35 mouse cellular contexts compared by ENCODE assay signal in the genomic region with DNA sequence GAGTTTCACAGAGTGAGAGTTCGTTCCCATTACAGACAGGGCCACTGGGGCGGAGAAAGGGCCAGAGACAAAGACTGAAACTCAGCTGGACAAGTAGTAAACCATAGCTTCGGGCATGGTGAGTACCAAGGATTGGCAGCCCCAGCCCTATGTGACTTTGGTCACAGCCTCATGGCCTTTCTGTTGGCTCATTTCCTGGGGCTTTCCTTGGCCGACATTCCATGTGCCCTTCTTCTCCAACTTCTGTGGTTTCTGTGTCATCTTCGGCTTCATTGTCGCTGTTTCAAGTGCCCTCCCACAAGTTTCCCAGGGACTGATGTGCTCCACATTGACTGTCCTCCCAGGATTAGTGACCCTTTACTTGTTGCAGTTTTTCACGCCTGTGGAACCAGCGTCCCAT. TPM values are rescaled to one million over a fixed set of nuclear protein-coding genes. Genes with fewer than 3 reads are reported as not detected.
DNase-seq lines count a peak whose midpoint lies in the region; ATAC-seq and TF ChIP-seq lines count a peak whose summit lies in the region.
"Had no signal": no experiment of that assay in that cellular context is flagged by ENCODE, and none has a peak within 500 bp of the region (broad histone marks: within the 10 kb centered on the region; RNA-seq: fewer than 3 reads in every experiment).

No protein-coding gene starts in this region.

- no peak for TF ChIP-seq CTCF in gastrocnemius, adult 2 months (IDR thresholded peaks at IDR 0.05)
- TF ChIP-seq CTCF in spleen, adult 2 months (IDR thresholded peaks at IDR 0.05; ENCODE audit: extremely low read depth, insufficient read depth, insufficient read length, insufficient replicate concordance) = no peak

- H3K27me3 ChIP-seq in spleen, adult 2 months (ENCODE audit: control insufficient read depth, insufficient read depth, low read length) = no peaks in the 10 kb centered on the region
- H3K27me3 ChIP-seq in myocyte (ENCODE audit: control insufficient read depth, insufficient read depth, insufficient read length) = no peaks in the 10 kb centered on the region
- no peaks in the 10 kb centered on the region for H3K27me3 ChIP-seq in liver, embryonic 11.5 days (replicated peaks; ENCODE audit: control insufficient read depth, insufficient read depth, low read length)
- H3K27me3 ChIP-seq: CH12.LX; forebrain, embryonic 13.5 days; hindbrain, embryonic 15.5 days; liver, embryonic 15.5 days; lung, embryonic 15.5 days; neural tube, embryonic 13.5 days had no signal

- 0 out of 2 replicates have a peak, but pooled peaks cover 3% of the 10 kb centered on the region for H3K36me3 ChIP-seq in spleen, adult 2 months (ENCODE audit: control insufficient read depth, insufficient read depth, low read length)
- no peaks in the 10 kb centered on the region for H3K36me3 ChIP-seq in myocyte (ENCODE audit: control insufficient read depth, insufficient read depth)
- peaks cover 4% of the 10 kb centered on the region; the same call in 1 of the 2 replicates for H3K36me3 ChIP-seq in liver, embryonic 11.5 days (ENCODE audit: control insufficient read depth, insufficient read depth, low read length)
- H3K36me3 ChIP-seq: hindbrain, embryonic 15.5 days; lung, embryonic 15.5 days; neural tube, embryonic 13.5 days had no signal

- DNase-seq in gastrocnemius, adult 2 months = peak; percentile 50
- no peak for DNase-seq in gastrocnemius, postnatal 14 days
- no peak for DNase-seq in spleen, adult 2 months (ENCODE audit: low read depth in 1 of 2, low spot score in 2 of 2)
- no peak for DNase-seq in spleen, postnatal 36 days (ENCODE audit: low spot score in 2 of 2)
- peak; percentile 73 for DNase-seq in adrenal gland, adult 8-10 months
- DNase-seq in thymus, postnatal 25 days = no peak
- no peak for DNase-seq in liver, embryonic 11.5 days (ENCODE audit: low spot score)
- DNase-seq: B cell, adult 2 months; cerebellum, adult 8-10 months; cerebellum, postnatal 25 days; heart, postnatal 14 days; kidney, adult 11 months; kidney, postnatal 4 days; liver; lung, postnatal 36 days; right cerebral cortex, postnatal 14 days; thymus, adult 18-20 months; thymus, postnatal 36 days had no signal

- peak overlapping the region; percentile 40 for H3K4me2 ChIP-seq in myocyte (ENCODE audit: low read depth)
- no peak overlapping the region for H3K4me2 ChIP-seq in liver, embryonic 11.5 days
- H3K4me2 ChIP-seq: forebrain, embryonic 13.5 days; hindbrain, embryonic 15.5 days; liver, embryonic 15.5 days; lung, embryonic 15.5 days; midbrain, embryonic 11.5 days; neural tube, embryonic 13.5 days had no signal

- no peak overlapping the region for H3K9ac ChIP-seq in liver, embryonic 11.5 days (ENCODE audit: low read depth, low read length)
- H3K9ac ChIP-seq: forebrain, embryonic 13.5 days; hindbrain, embryonic 15.5 days; liver, embryonic 15.5 days; lung, embryonic 15.5 days; neural tube, embryonic 13.5 days had no signal

- no peaks in the 10 kb centered on the region for H3K9me3 ChIP-seq in liver, embryonic 11.5 days (ENCODE audit: control insufficient read depth, low read length)
- H3K9me3 ChIP-seq: forebrain, embryonic 13.5 days; hindbrain, embryonic 10.5 days; hindbrain, embryonic 15.5 days; liver, embryonic 15.5 days; lung, embryonic 15.5 days; neural tube, embryonic 13.5 days had no signal

- TF ChIP-seq POLR2A in spleen, adult 2 months (IDR thresholded peaks at IDR 0.05; ENCODE audit: low read depth, low read length) = no peak
- no peak for TF ChIP-seq POLR2A in myocyte (IDR thresholded peaks at IDR 0.05; ENCODE audit: insufficient read length, low read depth)

- H3K4me1 ChIP-seq in spleen, adult 2 months (ENCODE audit: control insufficient read depth, insufficient read depth, insufficient read length) = no peaks in the 10 kb centered on the region
- no peaks in the 10 kb centered on the region for H3K4me1 ChIP-seq in liver, embryonic 11.5 days (replicated peaks; ENCODE audit: control insufficient read depth, insufficient read depth, low read length)
- H3K4me1 ChIP-seq: liver, embryonic 15.5 days; lung, embryonic 15.5 days had no signal

- H3K4me3 ChIP-seq in gastrocnemius, adult 2 months = peak overlapping the region; percentile 15
- no peak overlapping the region for H3K4me3 ChIP-seq in spleen, adult 2 months (ENCODE audit: extremely low read depth, insufficient read depth, insufficient read length)
- no peak overlapping the region for H3K4me3 ChIP-seq in myocyte
- no peak overlapping the region for H3K4me3 ChIP-seq in liver, embryonic 11.5 days (ENCODE audit: low read depth, low read length)
- H3K4me3 ChIP-seq: forebrain, embryonic 13.5 days; hindbrain, embryonic 10.5 days; hindbrain, embryonic 15.5 days; liver, embryonic 15.5 days; lung, embryonic 15.5 days; neural tube, embryonic 13.5 days had no signal

- H3K79me2 ChIP-seq in myocyte (ENCODE audit: control insufficient read depth, insufficient read depth) = peaks cover 35% of the 10 kb centered on the region

- intact Hi-C loops in gastrocnemius, adult 2 months (cut with DNase I) = no loop called here
- intact Hi-C loops in gastrocnemius, postnatal 14 days (cut with DNase I; ENCODE audit: low total_unique reads) = loop anchor here (10.0 kb wide), 1 partner anchor 47 kb away; the partner anchor contains the start of genes Mosmo and Pdzd9

- 86% methylated on average over 8 of the region's 8 CpGs for WGBS in spleen, adult 2 months
- WGBS in liver, embryonic 11.5 days = 87% methylated on average over 8 of the region's 8 CpGs

- H3ac ChIP-seq in myocyte (ENCODE audit: control insufficient read depth, insufficient read length) = no peak overlapping the region

- no peak for ATAC-seq in liver, embryonic 11.5 days (replicated peaks; ENCODE audit: low FRiP score)
- ATAC-seq: forebrain, embryonic 13.5 days had no signal

- peak overlapping the region; percentile 64 for H3K27ac ChIP-seq in gastrocnemius, adult 2 months
- H3K27ac ChIP-seq in spleen, adult 2 months (ENCODE audit: insufficient read depth, low read length) = 0 out of 2 replicates have a peak overlapping the region, but pooled peaks have one; percentile 12
- no peak overlapping the region for H3K27ac ChIP-seq in liver, embryonic 11.5 days (ENCODE audit: low read depth, low read length)
- H3K27ac ChIP-seq: forebrain, embryonic 13.5 days; hindbrain, embryonic 10.5 days; hindbrain, embryonic 15.5 days; kidney, postnatal 0 days; liver, embryonic 15.5 days; lung, embryonic 15.5 days; neural tube, embryonic 13.5 days; stomach, postnatal 0 days had no signal

TF ChIP-seq in myocyte, 11 proteins besides CTCF, POLR2A, EP300 and RAD21:
- TF ChIP-seq SRF (IDR thresholded peaks at IDR 0.05; ENCODE audit: control insufficient read depth, insufficient read length, low read depth) = no peak
- no peak for TF ChIP-seq TCF3 (IDR thresholded peaks at IDR 0.05; ENCODE audit: insufficient read length, low read depth)
- TF ChIP-seq USF1 (IDR thresholded peaks at IDR 0.05; ENCODE audit: low read depth) = no peak

RNA-seq across cellular contexts. Expression of gene Vwa3a, which starts 17.7 kb away (rescaled TPM):
- 1 to 10 TPM in 1 of 2 experiments, under 1 TPM in 1; 0.48 to 1.1 TPM for total RNA-seq in gastrocnemius, adult 2 months (2021)
- under 1 TPM; 0.41 to 0.80 TPM for total RNA-seq in gastrocnemius, postnatal 14 days (2021)
- 0.01 and 0.02 TPM in 2 replicates for polyA plus RNA-seq in spleen, adult 2 months (2012; rRNA removed)
- total RNA-seq in adrenal gland, adult 8-10 months (2022) = 1 to 10 TPM; 1.1 to 5.5 (median 3.3) TPM
- 0.05 TPM for polyA plus RNA-seq in myocyte (2012; fragmentation: generic; extraction: Trizol)
- 0.08 TPM in 1 of 2 replicates, not detected in the other for polyA plus RNA-seq in liver, embryonic 11.5 days (2014; fragmentation: Nextera tagmentation; extraction: Ambion mirVana)
- total RNA-seq: CH12.LX; megakaryocyte, adult 5-6 weeks had no signal
- polyA plus RNA-seq: inflammation-experienced regulatory T-cells, adult 6 months; liver, embryonic 15.5 days had no signal

RNA-seq across cellular contexts. Expression of gene Mosmo, which starts 44.0 kb away (rescaled TPM):
- total RNA-seq in gastrocnemius, adult 2 months (2021) = 10 to 100 TPM; 19.5 to 23.0 TPM
- total RNA-seq in gastrocnemius, postnatal 14 days (2021) = 10 to 100 TPM; 16.1 to 20.9 TPM
- 10.2 and 17.4 TPM in 2 replicates for polyA plus RNA-seq in spleen, adult 2 months (2012; rRNA removed)
- total RNA-seq in adrenal gland, adult 8-10 months (2022) = 10 to 100 TPM; 43.3 to 54.1 (median 52.1) TPM
- polyA plus RNA-seq in myocyte (2012; fragmentation: generic; extraction: Trizol) = 23.3 TPM
- 11.3 and 12.7 TPM in 2 replicates for polyA plus RNA-seq in liver, embryonic 11.5 days (2014; fragmentation: Nextera tagmentation; extraction: Ambion mirVana)

RNA-seq across cellular contexts. Expression of gene Pdzd9, which starts 51.3 kb away (rescaled TPM):
- not detected for total RNA-seq in gastrocnemius, adult 2 months (2021)
- under 1 TPM in 1 of 2 experiments, not detected in 1; 0.13 TPM for total RNA-seq in gastrocnemius, postnatal 14 days (2021)
- not detected in 2 replicates for polyA plus RNA-seq in spleen, adult 2 months (2012; rRNA removed)
- not detected for total RNA-seq in adrenal gland, adult 8-10 months (2022)
- polyA plus RNA-seq in myocyte (2012; fragmentation: generic; extraction: Trizol) = 0.16 TPM
- polyA plus RNA-seq in liver, embryonic 11.5 days (2014; fragmentation: Nextera tagmentation; extraction: Ambion mirVana) = 0.23 and 0.29 TPM in 2 replicates
- total RNA-seq: gastrocnemius, postnatal 4 days; heart, adult 8-10 months; heart, postnatal 14 days; layer of hippocampus, postnatal 25 days; left cerebral cortex, postnatal 10 days; megakaryocyte, adult 5-6 weeks had no signal

Comparison
In these comparisons a context has a peak if more than half of its experiments do, and no peak if none do; other contexts are left out.
1. DNase-seq: peak in gastrocnemius, adult 2 months (single experiment) and adrenal gland, adult 8-10 months (single experiment); none in gastrocnemius, postnatal 14 days (single experiment), spleen, adult 2 months (0 of 2), spleen, postnatal 36 days (0 of 2), thymus, postnatal 25 days (single experiment) and liver, embryonic 11.5 days (single experiment).